Mouse (Mus musculus): ENCODE results near the gene Gm29427.

The Gm29427 gene

GRCm38 (mm10) chr1:130715561-130716217 is at the start of gene Gm29427:
Gene Gm29427 (minus strand): TSS chr1:130715799.
- in situ Hi-C loops (cut with MboI, MseI): no loop called here

GRCm38 (mm10) chr1:130764027-130764461 is 48.4 kb upstream of the Gm29427 start:
- in situ Hi-C loops (cut with MboI, MseI): no loop called here

- in situ Hi-C loops (cut with MboI, MseI): no loop called here
Measured at GRCm38 (mm10) chr1:130762045-130762760, 46.6 kb upstream of the Gm29427 start.

DNA sequence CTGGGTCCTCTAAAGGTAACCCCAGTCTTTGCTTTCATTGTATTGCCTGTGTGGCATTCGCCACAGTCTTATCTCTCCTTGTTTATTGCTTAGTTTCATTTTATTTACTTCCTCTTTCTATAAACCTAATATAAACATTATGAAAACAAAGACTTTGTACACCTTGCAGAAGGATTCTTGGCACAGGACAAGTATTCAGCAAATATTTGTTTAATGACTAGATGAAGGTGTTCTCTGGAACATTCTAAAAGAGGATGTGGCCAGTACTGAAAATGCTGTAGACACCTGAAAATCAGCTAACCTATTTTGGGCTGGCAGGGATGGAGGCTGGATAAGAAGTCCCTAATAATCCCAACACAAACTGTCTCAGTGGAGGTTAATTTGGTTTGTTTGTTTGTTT is 46.0 kb upstream of the Gm29427 start:
- in situ Hi-C loops (cut with MboI, MseI): no loop called here

- in situ Hi-C loops (cut with MboI, MseI): no loop called here
Measured at GRCm38 (mm10) chr1:130759689-130760088, 44.1 kb upstream of the Gm29427 start.

DNA sequence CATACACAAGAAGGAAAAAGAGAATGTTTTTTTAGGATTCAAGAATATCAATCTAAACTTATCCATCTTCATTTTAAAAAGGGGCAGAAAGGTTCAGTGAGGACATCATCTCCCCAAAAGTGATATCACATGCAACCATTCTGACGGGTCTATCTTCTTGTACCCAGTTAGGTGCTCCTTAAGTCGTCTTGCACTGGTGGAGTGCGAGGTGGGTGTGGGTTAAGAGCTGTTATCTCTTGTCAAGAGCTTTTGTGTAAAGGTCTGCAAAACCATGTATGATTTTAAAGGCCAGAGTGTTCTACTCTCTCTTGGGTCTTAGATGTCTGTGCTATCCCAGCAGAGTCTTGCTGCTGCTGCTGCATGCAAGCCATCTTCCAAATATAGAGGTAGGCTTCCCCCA is 31.2 kb upstream of the Gm29427 start:
- in situ Hi-C loops (cut with MboI, MseI): no loop called here

DNA sequence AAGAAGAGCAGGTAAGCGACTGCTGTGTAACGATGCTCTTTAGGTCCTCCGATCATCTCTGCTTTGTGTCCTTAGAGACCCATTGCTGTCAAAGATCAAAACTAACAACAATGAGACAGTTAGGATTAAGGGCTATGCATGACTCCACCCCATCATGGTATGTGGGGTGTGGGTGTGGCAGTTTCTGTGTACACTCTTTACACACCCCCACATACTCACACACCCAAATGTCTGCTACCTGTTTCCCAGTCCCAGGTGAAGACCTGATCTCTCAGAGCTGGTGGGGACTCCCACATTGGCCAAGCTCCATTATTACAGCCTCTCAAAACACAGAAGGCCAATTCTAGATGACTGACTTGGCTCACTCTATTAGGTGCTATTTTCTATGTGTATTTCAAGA is 30.0 kb upstream of the Gm29427 start:
- in situ Hi-C loops (cut with MboI, MseI): no loop called here

DNA sequence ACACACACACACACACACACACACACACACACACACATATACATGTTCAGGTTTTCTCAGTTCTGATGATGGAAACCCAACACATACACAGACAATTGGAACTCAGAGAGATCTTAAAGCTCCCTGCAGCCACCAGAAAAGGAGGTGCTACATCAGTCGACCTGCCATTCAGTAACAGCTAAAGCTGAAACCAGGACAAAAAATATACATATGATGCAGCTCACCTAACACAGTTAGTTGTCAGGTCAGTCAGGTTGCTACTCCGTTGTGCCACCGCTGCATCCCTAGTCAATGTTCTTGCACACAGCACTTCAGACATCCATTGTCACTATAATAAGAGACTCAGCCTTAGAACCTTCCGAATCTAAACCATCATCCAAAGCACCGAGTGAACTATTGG is 29.4 kb upstream of the Gm29427 start:
- in situ Hi-C loops (cut with MboI, MseI): no loop called here

DNA sequence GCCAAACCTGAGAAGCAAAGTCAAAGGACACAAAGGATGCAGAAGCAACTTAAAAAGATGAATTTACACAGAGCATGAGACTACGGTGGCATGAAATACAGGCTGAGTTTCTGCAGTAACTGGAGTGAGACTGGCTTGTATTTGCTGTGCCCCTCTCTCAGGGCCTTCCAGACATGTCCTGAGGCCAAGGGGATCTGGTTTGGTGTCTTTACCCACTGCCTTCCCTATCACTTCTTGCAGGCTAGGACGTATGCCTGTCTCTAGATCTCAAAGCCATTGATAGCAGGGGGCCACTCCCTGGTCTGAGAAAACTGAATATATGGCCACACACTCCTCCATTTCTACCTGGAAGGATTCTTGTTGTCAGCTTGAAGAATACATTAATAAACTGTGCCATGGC is 28.6 kb upstream of the Gm29427 start:
- in situ Hi-C loops (cut with MboI, MseI): no loop called here

DNA sequence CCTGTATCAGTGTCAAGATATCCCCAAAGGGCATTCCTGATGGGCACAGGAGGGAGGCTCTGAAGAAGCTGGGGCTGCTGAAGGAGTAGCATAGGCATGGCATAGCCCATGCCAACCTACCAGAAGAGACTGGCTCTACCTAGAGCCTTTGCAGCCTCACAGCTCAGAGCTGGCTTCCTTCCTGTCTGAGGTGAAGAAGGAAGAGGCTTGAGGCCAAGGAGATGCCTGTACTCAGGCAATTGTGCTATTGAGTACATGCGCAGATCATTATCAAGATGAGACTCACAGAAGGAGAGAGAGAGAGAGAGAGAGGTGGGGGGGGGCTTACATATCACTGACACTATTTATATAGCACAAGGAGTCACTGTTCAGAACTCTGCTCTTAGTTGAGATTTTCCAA is 28.2 kb upstream of the Gm29427 start:
- in situ Hi-C loops (cut with MboI, MseI): no loop called here

DNA sequence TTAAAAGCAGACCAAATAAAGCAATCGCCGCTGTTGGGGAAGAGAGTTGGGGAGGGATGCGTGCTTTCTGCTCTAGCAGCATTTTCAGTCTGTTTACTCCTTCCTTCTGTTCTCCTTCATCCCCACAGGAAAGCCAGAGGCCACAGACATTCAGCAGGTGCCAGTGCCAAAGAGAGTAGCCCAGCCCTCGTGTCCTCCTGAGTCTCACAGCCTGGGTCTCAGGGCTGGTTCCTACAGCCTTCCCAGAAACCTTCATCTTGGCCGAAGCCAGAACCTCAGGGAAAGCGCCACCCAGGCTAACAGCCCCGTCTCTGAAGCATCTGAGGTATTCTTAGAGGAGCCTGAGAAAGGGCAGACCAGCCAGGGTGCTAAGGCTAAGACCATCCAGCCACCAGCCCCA is 26.6 kb upstream of the Gm29427 start:
- in situ Hi-C loops (cut with MboI, MseI): no loop called here

DNA sequence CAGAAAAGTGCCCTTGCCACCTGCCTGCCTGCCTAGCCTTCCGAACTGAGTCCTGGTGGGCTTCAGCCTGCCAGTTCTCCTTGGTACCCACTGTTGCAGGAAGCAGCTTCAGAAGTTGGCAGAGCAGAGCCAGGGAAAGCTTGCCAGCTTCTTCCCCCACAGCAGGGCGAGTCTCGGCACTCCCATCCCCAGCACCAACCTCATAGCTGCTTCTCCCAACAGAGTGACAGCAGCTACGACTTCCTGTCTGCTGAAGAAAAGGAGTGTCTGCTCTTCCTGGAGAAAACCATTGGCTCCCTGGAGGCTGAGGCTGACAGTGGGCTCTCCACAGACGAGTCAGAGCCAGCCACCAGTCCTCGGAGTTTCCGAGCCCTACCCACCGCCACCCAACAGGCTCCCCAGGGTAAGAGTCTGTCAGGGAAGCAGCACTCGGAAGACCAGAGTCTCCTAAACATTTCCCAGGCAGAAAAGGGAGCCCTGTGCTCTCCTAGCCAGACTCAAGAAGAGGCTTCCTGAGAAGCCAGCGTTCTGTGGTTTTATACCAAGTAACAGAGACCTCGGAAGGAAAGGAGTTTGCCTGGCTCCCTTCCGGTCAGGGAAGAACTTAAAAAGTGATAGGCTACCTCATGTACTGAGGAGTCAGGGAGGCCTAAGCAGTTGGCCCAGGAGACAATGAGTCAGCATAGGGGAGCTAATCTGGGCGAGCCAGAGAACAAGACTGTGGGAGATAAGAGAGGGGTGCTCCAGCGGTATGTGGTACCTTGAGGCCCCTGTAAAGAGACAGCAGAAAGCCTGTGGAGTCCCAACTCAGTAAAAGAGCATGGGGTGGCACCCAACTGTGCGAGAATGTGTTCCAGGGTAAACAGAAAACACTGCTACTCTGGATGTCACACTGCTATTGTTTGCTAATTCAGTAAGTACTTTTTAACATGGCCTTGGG is 25.5 kb upstream of the Gm29427 start:
- in situ Hi-C loops (cut with MboI, MseI): no loop called here

GRCm38 (mm10) chr1:130740227-130740648 is 24.6 kb upstream of the Gm29427 start:
- in situ Hi-C loops (cut with MboI, MseI): no loop called here

DNA sequence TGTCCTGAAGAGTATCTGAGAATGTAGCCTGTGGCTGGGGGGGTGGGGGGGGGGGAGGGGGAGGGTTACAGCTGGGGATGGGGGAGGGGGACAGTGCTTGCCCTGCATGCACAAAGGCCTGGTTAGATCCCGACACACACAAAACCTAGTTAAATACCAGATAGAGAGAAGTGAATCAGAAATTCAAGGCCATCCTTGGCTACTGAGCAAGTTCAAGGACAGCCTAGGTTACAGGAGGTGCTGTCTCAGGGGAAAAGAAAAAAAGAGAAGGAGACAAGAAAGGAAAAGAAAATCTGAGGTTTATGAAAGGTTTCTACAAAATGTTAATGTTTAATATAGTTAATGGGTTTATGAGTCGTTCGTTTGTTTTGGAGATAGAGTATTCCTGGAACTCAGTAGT is 24.0 kb upstream of the Gm29427 start:
- in situ Hi-C loops (cut with MboI, MseI): no loop called here

- in situ Hi-C loops (cut with MboI, MseI): no loop called here
Measured at GRCm38 (mm10) chr1:130738551-130739106, 23.0 kb upstream of the Gm29427 start.

DNA sequence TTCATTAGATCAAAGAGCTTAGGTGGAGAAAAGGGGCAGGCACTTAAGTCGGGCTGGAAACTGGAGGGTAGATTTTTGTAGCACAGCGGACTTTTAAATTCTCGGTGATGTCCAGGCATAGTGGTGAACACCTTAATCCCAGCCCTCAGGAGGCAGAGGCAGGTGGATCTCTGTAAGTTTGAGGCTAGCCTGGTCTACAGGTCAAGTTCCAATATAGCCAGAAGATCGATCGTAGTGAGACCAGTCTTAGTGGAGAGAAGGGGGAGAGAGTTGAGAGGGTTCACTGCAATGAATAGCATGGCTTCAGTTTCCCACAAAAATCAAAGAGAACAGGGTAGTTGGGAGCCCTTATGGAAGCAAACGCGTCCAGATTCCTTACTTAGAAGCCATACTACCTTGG is 22.3 kb upstream of the Gm29427 start:
- in situ Hi-C loops (cut with MboI, MseI): no loop called here

DNA sequence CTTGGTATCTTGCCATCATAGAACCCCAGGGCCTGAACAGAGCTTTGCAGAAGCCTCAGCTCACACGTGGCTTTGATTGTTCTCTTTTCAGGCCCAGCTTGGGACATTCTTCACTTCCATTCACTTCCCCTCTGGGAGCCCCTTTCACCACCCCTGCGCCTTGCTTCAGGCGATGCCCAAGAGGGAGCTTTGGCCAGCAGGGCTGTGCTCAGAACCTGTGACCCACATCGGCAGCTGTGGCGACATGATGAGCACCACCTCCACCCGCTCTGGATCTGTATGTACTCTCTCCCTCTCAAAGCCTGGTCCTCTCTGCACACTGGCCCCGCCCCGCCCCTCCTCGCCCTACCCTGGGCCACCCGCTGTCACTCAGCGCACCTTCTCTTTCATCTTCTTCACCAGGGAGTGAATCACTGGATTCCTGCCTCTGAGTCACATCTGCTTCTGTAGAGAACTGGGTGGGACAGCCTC is 21.8 kb upstream of the Gm29427 start:
- in situ Hi-C loops (cut with MboI, MseI): no loop called here

- in situ Hi-C loops (cut with MboI, MseI): no loop called here
Measured at GRCm38 (mm10) chr1:130734852-130735251, 19.3 kb upstream of the Gm29427 start.

DNA sequence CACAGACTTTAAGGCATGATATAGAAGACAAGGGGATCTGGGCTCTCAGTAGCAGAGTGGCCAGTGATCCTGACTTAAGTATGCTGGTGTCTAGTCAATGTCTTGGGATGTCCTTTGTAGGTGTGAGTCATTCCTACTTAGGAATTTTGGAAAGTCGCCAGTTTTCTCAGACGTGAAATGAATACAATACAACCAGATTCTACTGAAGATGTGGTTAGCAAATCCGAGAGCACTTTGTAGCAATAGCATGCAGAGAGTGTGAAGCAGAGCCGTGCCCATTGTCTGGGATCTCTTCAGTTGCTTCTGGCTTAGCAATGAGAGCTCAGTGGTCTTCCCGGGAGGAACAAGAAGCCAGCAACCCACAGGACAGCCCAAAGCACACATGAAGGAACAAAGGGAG is 18.9 kb upstream of the Gm29427 start:
- in situ Hi-C loops (cut with MboI, MseI): no loop called here

- in situ Hi-C loops (cut with MboI, MseI): no loop called here
Measured at GRCm38 (mm10) chr1:130733671-130734070, 18.1 kb upstream of the Gm29427 start.

DNA sequence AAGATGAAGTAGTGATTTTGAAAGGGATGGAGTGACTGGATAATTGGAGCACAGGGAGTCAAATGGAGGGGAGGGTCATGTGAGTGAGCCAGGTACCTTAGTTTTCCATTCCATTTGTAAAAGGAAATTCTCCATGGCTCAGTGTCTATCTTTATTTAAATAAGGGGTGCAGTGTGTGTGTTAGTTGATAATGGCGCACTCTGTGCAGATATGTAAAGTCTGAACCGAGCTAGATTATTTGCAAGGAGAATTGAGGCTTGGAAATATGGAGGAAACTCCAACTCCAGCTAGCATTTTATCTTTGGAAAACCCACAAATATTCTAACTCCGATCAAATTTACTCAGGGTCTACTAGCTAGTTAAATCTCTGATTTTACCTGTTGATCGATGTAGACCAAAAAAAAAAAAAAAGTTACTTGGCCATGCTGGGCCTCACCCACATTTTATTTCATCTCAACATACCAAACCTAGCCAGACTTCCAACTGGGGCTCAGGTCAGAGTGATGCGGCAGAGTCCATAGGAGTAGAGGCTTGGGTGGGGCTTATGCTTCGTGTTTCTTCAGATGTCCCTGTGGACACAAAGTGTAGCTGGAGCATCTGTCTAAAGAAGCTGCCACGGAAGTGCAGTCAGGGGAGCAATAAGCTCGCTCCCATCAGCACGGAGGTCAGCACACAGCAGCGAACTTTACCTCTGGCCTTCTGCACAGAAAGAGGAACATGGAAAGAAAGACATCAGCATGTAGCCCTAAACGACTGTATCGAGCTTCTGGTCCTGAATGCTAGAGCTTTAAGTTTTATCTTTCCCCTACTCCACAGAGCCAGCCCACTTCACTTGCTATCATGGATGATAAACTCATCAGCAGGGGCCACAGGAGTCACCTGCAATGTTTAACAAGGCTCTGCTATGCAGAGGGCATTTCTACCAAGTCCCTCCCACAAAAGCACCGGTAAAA is 17.4 kb upstream of the Gm29427 start:
- in situ Hi-C loops (cut with MboI, MseI): no loop called here
